Mouse (Mus musculus): ENCODE results near the gene Glod4. TPM values are rescaled to one million over a fixed set of nuclear protein-coding genes. Genes with fewer than 3 reads are reported as not detected.

Glod4 gene
- polyA plus RNA-seq, 1 experiment from 2014 or later: 125 TPM

GRCm38 (mm10) chr11:76110416-76110815, 133.1 kb downstream of the Glod4 start:
- Histone ChIP-seq H3K4me3 (ENCODE audit: low read length) (no peak overlapping the region), H3K4me1 (ENCODE audit: control insufficient read depth, insufficient read depth, low read depth, low read length) (no peaks in the 10 kb centered on the region), H3K4me2 (ENCODE audit: low read length) (no peak overlapping the region), H3K27ac (ENCODE audit: low read depth, low read length) (no peak overlapping the region), H3K9ac (ENCODE audit: low read depth, low read length) (no peak overlapping the region), H3K27me3 (replicated peaks; ENCODE audit: control insufficient read depth, insufficient read depth, low read length) (no peaks in the 10 kb centered on the region), H3K9me3 (ENCODE audit: control insufficient read depth, low read length) (no peaks in the 10 kb centered on the region), H3K36me3 (ENCODE audit: control insufficient read depth, insufficient read depth, low read length) (peaks cover 17% of the 10 kb centered on the region)
- WGBS: 94% methylated on average over 3 of the region's 3 CpGs
- no peak for ATAC-seq

GRCm38 (mm10) chr11:76106551-76107496, 136.7 kb downstream of the Glod4 start:
- no peaks in the 10 kb centered on the region for H3K4me1 ChIP-seq (ENCODE audit: control insufficient read depth, insufficient read depth, low read depth, low read length)
- ATAC-seq: no peak
- 94% methylated on average over 11 of the region's 11 CpGs for WGBS

GRCm38 (mm10) chr11:76101154-76101553, 142.4 kb downstream of the Glod4 start:
- ATAC-seq: no peak
- Histone ChIP-seq H3K4me1 (ENCODE audit: control insufficient read depth, insufficient read depth, low read depth, low read length) (no peaks in the 10 kb centered on the region), H3K9ac (ENCODE audit: low read depth, low read length) (no peak overlapping the region), H3K4me2 (ENCODE audit: low read length) (no peak overlapping the region), H3K27ac (ENCODE audit: low read depth, low read length) (no peak overlapping the region), H3K27me3 (replicated peaks; ENCODE audit: control insufficient read depth, insufficient read depth, low read length) (no peaks in the 10 kb centered on the region), H3K36me3 (ENCODE audit: control insufficient read depth, insufficient read depth, low read length) (peaks cover 11% of the 10 kb centered on the region; the same call in 1 of the 2 replicates), H3K4me3 (ENCODE audit: low read length) (no peak overlapping the region), H3K9me3 (ENCODE audit: control insufficient read depth, low read length) (no peaks in the 10 kb centered on the region)

More at GRCm38 (mm10) chr11:76106551-76107496, 136.7 kb downstream of the Glod4 start:
- Histone ChIP-seq H3K27ac (ENCODE audit: low read depth, low read length) (no peak overlapping the region), H3K9ac (ENCODE audit: low read depth, low read length) (no peak overlapping the region), H3K4me3 (ENCODE audit: low read length) (no peak overlapping the region), H3K27me3 (replicated peaks; ENCODE audit: control insufficient read depth, insufficient read depth, low read length) (no peaks in the 10 kb centered on the region), H3K9me3 (ENCODE audit: control insufficient read depth, low read length) (no peaks in the 10 kb centered on the region), H3K4me2 (ENCODE audit: low read length) (no peak overlapping the region), H3K36me3 (ENCODE audit: control insufficient read depth, insufficient read depth, low read length) (peaks cover 4% of the 10 kb centered on the region; the same call in 1 of the 2 replicates)

GRCm38 (mm10) chr11:76099193-76099975, 144.1 kb downstream of the Glod4 start:
- no peak for ATAC-seq
- Histone ChIP-seq H3K4me3 (ENCODE audit: low read length) (no peak overlapping the region), H3K27ac (ENCODE audit: low read depth, low read length) (no peak overlapping the region), H3K36me3 (ENCODE audit: control insufficient read depth, insufficient read depth, low read length) (peaks cover 11% of the 10 kb centered on the region; the same call in 1 of the 2 replicates), H3K9me3 (ENCODE audit: control insufficient read depth, low read length) (no peaks in the 10 kb centered on the region), H3K4me2 (ENCODE audit: low read length) (no peak overlapping the region), H3K27me3 (replicated peaks; ENCODE audit: control insufficient read depth, insufficient read depth, low read length) (no peaks in the 10 kb centered on the region), H3K9ac (ENCODE audit: low read depth, low read length) (no peak overlapping the region), H3K4me1 (ENCODE audit: control insufficient read depth, insufficient read depth, low read depth, low read length) (no peaks in the 10 kb centered on the region)
- WGBS: 74% methylated on average over 4 of the region's 4 CpGs

GRCm38 (mm10) chr11:76093610-76094009, 149.9 kb downstream of the Glod4 start:
- H3K27ac ChIP-seq (ENCODE audit: low read depth, low read length): no peak overlapping the region
- no peak overlapping the region for H3K4me2 ChIP-seq (ENCODE audit: low read length)
- H3K9me3 ChIP-seq (ENCODE audit: control insufficient read depth, low read length): no peaks in the 10 kb centered on the region
- no peak for ATAC-seq
- 0 out of 2 replicates have a peak, but pooled peaks cover 3% of the 10 kb centered on the region for H3K36me3 ChIP-seq (ENCODE audit: control insufficient read depth, insufficient read depth, low read length)
- 92% methylated on average over 8 of the region's 8 CpGs for WGBS
- H3K4me1 ChIP-seq (ENCODE audit: control insufficient read depth, insufficient read depth, low read depth, low read length): no peaks in the 10 kb centered on the region
- no peak overlapping the region for H3K4me3 ChIP-seq (ENCODE audit: low read length)
- H3K9ac ChIP-seq (ENCODE audit: low read depth, low read length): no peak overlapping the region
- H3K27me3 ChIP-seq (replicated peaks; ENCODE audit: control insufficient read depth, insufficient read depth, low read length): no peaks in the 10 kb centered on the region

- Histone ChIP-seq H3K27me3 (replicated peaks; ENCODE audit: control insufficient read depth, insufficient read depth, low read length) (no peaks in the 10 kb centered on the region), H3K4me3 (ENCODE audit: low read length) (no peak overlapping the region), H3K27ac (ENCODE audit: low read depth, low read length) (no peak overlapping the region), H3K9me3 (ENCODE audit: control insufficient read depth, low read length) (no peaks in the 10 kb centered on the region), H3K36me3 (ENCODE audit: control insufficient read depth, insufficient read depth, low read length) (peaks cover 8% of the 10 kb centered on the region; the same call in 1 of the 2 replicates), H3K4me2 (ENCODE audit: low read length) (no peak overlapping the region), H3K4me1 (ENCODE audit: control insufficient read depth, insufficient read depth, low read depth, low read length) (no peaks in the 10 kb centered on the region), H3K9ac (ENCODE audit: low read depth, low read length) (no peak overlapping the region)
- ATAC-seq: no peak
- WGBS: 80% methylated on average over 6 of the region's 6 CpGs
Measured at GRCm38 (mm10) chr11:76089776-76090175, 153.7 kb downstream of the Glod4 start.

- no peak for ATAC-seq
- WGBS: 87% methylated on average over 4 of the region's 4 CpGs
Measured at GRCm38 (mm10) chr11:76088506-76088905, 155.0 kb downstream of the Glod4 start.

GRCm38 (mm10) chr11:76085898-76086591, 157.5 kb downstream of the Glod4 start:
- Histone ChIP-seq H3K36me3 (ENCODE audit: control insufficient read depth, insufficient read depth, low read length) (peaks cover 15% of the 10 kb centered on the region), H3K27me3 (replicated peaks; ENCODE audit: control insufficient read depth, insufficient read depth, low read length) (no peaks in the 10 kb centered on the region), H3K9me3 (ENCODE audit: control insufficient read depth, low read length) (no peaks in the 10 kb centered on the region), H3K4me3 (ENCODE audit: low read length) (no peak overlapping the region), H3K9ac (ENCODE audit: low read depth, low read length) (no peak overlapping the region), H3K4me1 (ENCODE audit: control insufficient read depth, insufficient read depth, low read depth, low read length) (no peaks in the 10 kb centered on the region), H3K27ac (ENCODE audit: low read depth, low read length) (no peak overlapping the region), H3K4me2 (ENCODE audit: low read length) (no peak overlapping the region)
- 74% methylated on average over 5 of the region's 5 CpGs for WGBS
- ATAC-seq: no peak

More at GRCm38 (mm10) chr11:76088506-76088905, 155.0 kb downstream of the Glod4 start:
- no peaks in the 10 kb centered on the region for H3K27me3 ChIP-seq (replicated peaks; ENCODE audit: control insufficient read depth, insufficient read depth, low read length)
- H3K9ac ChIP-seq (ENCODE audit: low read depth, low read length): no peak overlapping the region
- no peak overlapping the region for H3K4me2 ChIP-seq (ENCODE audit: low read length)
- no peaks in the 10 kb centered on the region for H3K9me3 ChIP-seq (ENCODE audit: control insufficient read depth, low read length)
- H3K4me3 ChIP-seq (ENCODE audit: low read length): no peak overlapping the region
- no peak overlapping the region for H3K27ac ChIP-seq (ENCODE audit: low read depth, low read length)
- H3K4me1 ChIP-seq (ENCODE audit: control insufficient read depth, insufficient read depth, low read depth, low read length): no peaks in the 10 kb centered on the region
- peaks cover 8% of the 10 kb centered on the region; the same call in 1 of the 2 replicates for H3K36me3 ChIP-seq (ENCODE audit: control insufficient read depth, insufficient read depth, low read length)

Measured in hindbrain, embryonic 16.5 days (tissue).